Mouse (Mus musculus) MEL (cell line): ENCODE results near the gene Tmub2. TPM values are rescaled to one million over a fixed set of nuclear protein-coding genes. Genes with fewer than 3 reads are reported as not detected.

Source experiments
- DNase-seq: peaks from one replicate; pipeline ENCODE4 v3.0.0; 2011; ENCODE audit warnings: low read depth, low spot score
- H3K27ac ChIP-seq: 2 replicates; pipeline ENCODE4 v1.5.1; 2012; ENCODE audit warnings: low read depth, mild to moderate bottlenecking, control low read depth, low read length, moderate library complexity; ENCODE audit not compliant: control insufficient read depth
- H3K27me3 ChIP-seq, 2 experiments: fragments of 150-350 bp in 1 of 2; sonication (generic) in 1 of 2; 2 replicates each; pipeline ENCODE4 v1.6.1; 2012; ENCODE audit warnings: low read length in 2 of 2, mild to moderate bottlenecking in 2 of 2, improper control_type of control experiment in 1 of 2, moderate library complexity in 1 of 2; ENCODE audit not compliant: insufficient read depth in 2 of 2, control insufficient read depth in 1 of 2
- H3K36me3 ChIP-seq, 2 experiments: 2 replicates each; pipeline ENCODE4 v1.6.1; 2012 to 2014; ENCODE audit warnings: low read length in 2 of 2, improper control_type of control experiment in 1 of 2, inconsistent platforms in 1 of 2, mild to moderate bottlenecking in 1 of 2; ENCODE audit not compliant: insufficient read depth in 2 of 2, control insufficient read depth in 1 of 2
- H3K4me1 ChIP-seq, 2 experiments: fragments of 150-350 bp in 1 of 2; sonication (generic) in 1 of 2; 2 replicates each; pipeline ENCODE4 v1.6.1; 2012; ENCODE audit warnings: low read length in 2 of 2, improper control_type of control experiment in 1 of 2, mild to moderate bottlenecking in 1 of 2; ENCODE audit not compliant: insufficient read depth in 2 of 2, control insufficient read depth in 1 of 2
- H3K4me3 ChIP-seq, 2 experiments: fragments of 150-350 bp in 1 of 2; sonication (generic) in 1 of 2; 2 replicates each; pipeline ENCODE4 v1.5.1; 2012; ENCODE audit warnings: low read depth in 2 of 2, low read length in 2 of 2, mild to moderate bottlenecking in 2 of 2, moderate library complexity in 2 of 2, control low read depth in 1 of 2, improper control_type of control experiment in 1 of 2; ENCODE audit not compliant: control insufficient read depth in 1 of 2, insufficient read depth in 1 of 2
- H3K79me2 ChIP-seq: 2 replicates; pipeline ENCODE4 v1.6.1; 2012; ENCODE audit warnings: mild to moderate bottlenecking, low read length, moderate library complexity; ENCODE audit not compliant: control insufficient read depth, poor library complexity, insufficient read depth
- H3K9ac ChIP-seq: 2 replicates; pipeline ENCODE4 v1.6.1; 2012; ENCODE audit warnings: low read depth, mild to moderate bottlenecking, control low read depth, low read length, moderate library complexity; ENCODE audit not compliant: control insufficient read depth, poor library complexity, severe bottlenecking
- H3K9me3 ChIP-seq: fragments of 150-350 bp; sonication (generic); replicated peaks from 2 replicates; pipeline ENCODE4 v1.6.1; 2012; ENCODE audit warnings: mild to moderate bottlenecking, low read length, improper control_type of control experiment, moderate library complexity; ENCODE audit not compliant: insufficient read depth
- BHLHE40 ChIP-seq: IDR thresholded peaks from 2 replicates; pipeline ENCODE4 v1.6.1; 2012; ENCODE audit warnings: low read depth, mild to moderate bottlenecking, inconsistent platforms, low read length, improper control_type of control experiment, borderline replicate concordance
- CHD1 ChIP-seq: IDR thresholded peaks from 2 replicates; pipeline ENCODE4 v1.6.1; 2012; ENCODE audit warnings: low read depth, mild to moderate bottlenecking, inconsistent platforms, low read length, improper control_type of control experiment
- CHD2 ChIP-seq: IDR thresholded peaks from 2 replicates; pipeline ENCODE4 v1.6.1; 2011; ENCODE audit warnings: low read length, improper control_type of control experiment
- CTCF ChIP-seq, 3 experiments: IDR thresholded peaks in 2 of 3; conservative IDR thresholded peaks in 1 of 3; 2 replicates each; pipeline ENCODE4 v1.5.1; 2011 to 2012; ENCODE audit warnings: low read length in 3 of 3, low read depth in 2 of 3, mild to moderate bottlenecking in 2 of 3, improper control_type of control experiment in 1 of 3, inconsistent platforms in 1 of 3, mixed read lengths in 1 of 3, moderate library complexity in 1 of 3; ENCODE audit not compliant: control insufficient read depth in 1 of 3, insufficient read depth in 1 of 3, poor library complexity in 1 of 3, severe bottlenecking in 1 of 3
- EP300 ChIP-seq, 2 experiments: IDR thresholded peaks; 2 replicates each; pipeline ENCODE4 v1.6.1; 2011; ENCODE audit warnings: improper control_type of control experiment in 2 of 2, low read length in 2 of 2, low read depth in 1 of 2, mild to moderate bottlenecking in 1 of 2
- ETS1 ChIP-seq: IDR thresholded peaks from 2 replicates; pipeline ENCODE4 v1.6.1; 2012; ENCODE audit warnings: low read depth, mild to moderate bottlenecking, inconsistent platforms, low read length, improper control_type of control experiment, moderate library complexity
- GABPA ChIP-seq: IDR thresholded peaks from 2 replicates; pipeline ENCODE4 v1.6.1; 2012; ENCODE audit warnings: low read depth, mild to moderate bottlenecking, inconsistent platforms, low read length, improper control_type of control experiment, moderate library complexity
- JUND ChIP-seq: IDR thresholded peaks from 2 replicates; pipeline ENCODE4 v1.6.1; 2011; ENCODE audit warnings: low read depth, mild to moderate bottlenecking, improper control_type of control experiment, low read length
- KAT2A ChIP-seq: conservative IDR thresholded peaks from 2 replicates; pipeline ENCODE4 v1.6.1; 2012; ENCODE audit warnings: low read depth, low read length, improper control_type of control experiment, inconsistent platforms
- MAX ChIP-seq: IDR thresholded peaks from 2 replicates; pipeline ENCODE4 v1.6.1; 2011; ENCODE audit warnings: low read length, improper control_type of control experiment
- MEF2A ChIP-seq: IDR thresholded peaks from 2 replicates; pipeline ENCODE4 v1.6.1; 2014; ENCODE audit warnings: low read depth, mild to moderate bottlenecking, inconsistent platforms, low read length, improper control_type of control experiment; ENCODE audit not compliant: poor library complexity, insufficient replicate concordance, severe bottlenecking; ENCODE audit errors: extremely low read depth
- MXI1 ChIP-seq: IDR thresholded peaks from 2 replicates; pipeline ENCODE4 v1.6.1; 2011; ENCODE audit warnings: mild to moderate bottlenecking, low read depth, low read length, improper control_type of control experiment
- MYC ChIP-seq: IDR thresholded peaks from 2 replicates; pipeline ENCODE4 v1.6.1; 2011; ENCODE audit warnings: low read depth, mild to moderate bottlenecking, low read length, improper control_type of control experiment, moderate library complexity
- NELFE ChIP-seq: IDR thresholded peaks from 2 replicates; pipeline ENCODE4 v1.6.1; 2011; ENCODE audit warnings: low read depth, low read length, improper control_type of control experiment
- NRF1 ChIP-seq: IDR thresholded peaks from 2 replicates; pipeline ENCODE4 v1.6.1; 2014; ENCODE audit warnings: low read depth, mild to moderate bottlenecking, inconsistent platforms, low read length, improper control_type of control experiment, moderate library complexity; ENCODE audit not compliant: poor library complexity, insufficient read depth, severe bottlenecking
- POLR2A ChIP-seq, 2 experiments: IDR thresholded peaks; 2 replicates each; pipeline ENCODE4 v1.6.1; 2011 to 2012; ENCODE audit warnings: low read length in 2 of 2, mild to moderate bottlenecking in 2 of 2, control low read depth in 1 of 2, improper control_type of control experiment in 1 of 2, low read depth in 1 of 2, moderate library complexity in 1 of 2; ENCODE audit not compliant: control insufficient read depth in 1 of 2, insufficient read depth in 1 of 2, poor library complexity in 1 of 2
- POLR2AphosphoS2 ChIP-seq: IDR thresholded peaks from 2 replicates; pipeline ENCODE4 v1.6.1; 2011; ENCODE audit warnings: low read length, improper control_type of control experiment
- POLR2AphosphoS5 ChIP-seq: IDR thresholded peaks from 2 replicates; pipeline ENCODE4 v1.6.1; 2012; ENCODE audit warnings: low read depth, borderline replicate concordance, mild to moderate bottlenecking, inconsistent platforms, low read length, moderate library complexity, mixed read lengths
- RAD21 ChIP-seq: IDR thresholded peaks from 2 replicates; pipeline ENCODE4 v1.6.1; 2011; ENCODE audit warnings: mild to moderate bottlenecking, low read depth, low read length, improper control_type of control experiment
- RCOR1 ChIP-seq: IDR thresholded peaks from 2 replicates; pipeline ENCODE4 v1.6.1; 2012; ENCODE audit warnings: low read depth, mild to moderate bottlenecking, inconsistent platforms, low read length, improper control_type of control experiment
- SIN3A ChIP-seq: IDR thresholded peaks from 2 replicates; pipeline ENCODE4 v1.6.1; 2012; ENCODE audit warnings: low read length, improper control_type of control experiment, inconsistent platforms
- SMC3 ChIP-seq: IDR thresholded peaks from 2 replicates; pipeline ENCODE4 v1.6.1; 2011; ENCODE audit warnings: low read depth, low read length, improper control_type of control experiment
- TAL1 ChIP-seq: IDR thresholded peaks from 2 replicates; pipeline ENCODE4 v1.6.1; 2012; ENCODE audit warnings: mild to moderate bottlenecking, inconsistent platforms, low read length, moderate library complexity, mixed read lengths
- TBP ChIP-seq: IDR thresholded peaks from 2 replicates; pipeline ENCODE4 v1.8.0; 2011; ENCODE audit warnings: low read depth, low read length, improper control_type of control experiment
- USF1 ChIP-seq: IDR thresholded peaks from 2 replicates; pipeline ENCODE4 v1.6.1; 2014; ENCODE audit warnings: low read depth, mild to moderate bottlenecking, inconsistent platforms, low read length, improper control_type of control experiment, moderate library complexity
- ZC3H11A ChIP-seq: IDR thresholded peaks from 2 replicates; pipeline ENCODE4 v1.6.1; 2012; ENCODE audit warnings: low read depth, mild to moderate bottlenecking, inconsistent platforms, low read length, improper control_type of control experiment
- ZKSCAN1 ChIP-seq: IDR thresholded peaks from 2 replicates; pipeline ENCODE4 v1.6.1; 2012; ENCODE audit warnings: low read depth, mild to moderate bottlenecking, inconsistent platforms, low read length, improper control_type of control experiment, moderate library complexity
- ZMIZ1 ChIP-seq: IDR thresholded peaks from 2 replicates; pipeline ENCODE4 v1.6.1; 2012; ENCODE audit warnings: low read depth, mild to moderate bottlenecking, inconsistent platforms, low read length, improper control_type of control experiment, moderate library complexity
- ZNF384 ChIP-seq: IDR thresholded peaks from 2 replicates; pipeline ENCODE4 v1.6.1; 2012; ENCODE audit warnings: low read depth, mild to moderate bottlenecking, inconsistent platforms, low read length, improper control_type of control experiment
- polyA plus RNA-seq, 2 experiments: library from polyadenylated mRNA; stranded (reverse) in 1 of 2; unstranded in 1 of 2; fragments of >175 nt in 1 of 2; fragments of >200 nt in 1 of 2; gene quantifications; 2 replicates each; pipeline versions ENCODE4 v1.2.1 to v1.2.4; 2012; ENCODE audit warnings: low replicate concordance in 2 of 2, low read depth in 1 of 2; ENCODE audit not compliant: insufficient read length in 2 of 2, insufficient read depth in 1 of 2, missing spikeins in 1 of 2
- total RNA-seq: library from RNA; depleted of rRNA; stranded (reverse); fragments of 300-350 nt; gene quantifications from 2 replicates; pipeline ENCODE4 v1.2.3, GENCODE M21; 2012

The Tmub2 gene
- total and polyA plus RNA-seq, 3 experiments = 29.3 to 40.5 TPM; not detected in 1

DNA sequence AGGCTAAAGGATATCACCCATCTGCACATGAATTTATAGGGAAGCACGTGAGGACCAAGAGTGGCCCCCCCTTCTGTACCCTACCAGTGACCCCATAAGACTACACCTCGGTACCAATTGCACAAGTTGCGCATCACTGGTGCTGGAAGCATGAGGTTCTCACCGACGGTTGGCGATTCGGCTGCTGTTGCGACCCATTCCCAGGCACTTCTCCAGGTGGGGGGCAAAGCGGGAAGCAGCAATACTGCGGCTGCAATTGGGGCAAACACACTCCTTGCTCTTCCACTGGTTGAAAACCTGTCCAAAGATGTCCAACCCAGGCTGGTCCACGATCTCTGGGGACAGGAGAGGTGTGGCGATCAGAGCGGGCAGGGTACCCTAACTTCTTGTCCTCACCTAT, 9.2 kb downstream of the Tmub2 start (continued):
- no peak for TF ChIP-seq POLR2AphosphoS5

GRCm38 (mm10) chr11:102294416-102294815, 9.7 kb downstream of the Tmub2 start:
- no peak overlapping the region for H3K9ac ChIP-seq
- H3K4me3 ChIP-seq = no peak overlapping the region
- H3K27ac ChIP-seq = no peak overlapping the region
- no peak for DNase-seq
- H3K27me3 ChIP-seq = no peaks in the 10 kb centered on the region
- H3K36me3 ChIP-seq = peaks cover 2 to 6% of the 10 kb centered on the region in 2 experiments; a peak in 3 of 4 replicates
- H3K9me3 ChIP-seq = no peaks in the 10 kb centered on the region
- no peak for TF ChIP-seq MXI1
- TF ChIP-seq NRF1 = no peak
- TF ChIP-seq TBP = no peak
- no peak for TF ChIP-seq RCOR1
- no peak for TF ChIP-seq CTCF (IDR thresholded peaks at IDR 0.05 in 2 of 3, conservative IDR thresholded peaks at IDR 0.05 in 1 of 3; ENCODE audit: control insufficient read depth in 1 of 3, insufficient read depth in 1 of 3, low read depth in 2 of 3, low read length in 3 of 3, poor library complexity in 1 of 3, severe bottlenecking in 1 of 3)
- TF ChIP-seq KAT2A = no peak
- no peak for TF ChIP-seq POLR2A (IDR thresholded peaks at IDR 0.05; ENCODE audit: control insufficient read depth in 1 of 2, insufficient read depth in 1 of 2, low read depth in 1 of 2, low read length in 2 of 2, poor library complexity in 1 of 2)
- no peak for TF ChIP-seq GABPA
- TF ChIP-seq ETS1 = no peak
- TF ChIP-seq SIN3A = no peak
- no peak for TF ChIP-seq ZKSCAN1
- TF ChIP-seq MAX = no peak
- no peak for TF ChIP-seq MYC
- TF ChIP-seq ZNF384 = no peak
- TF ChIP-seq POLR2AphosphoS5 = no peak
- no peak for TF ChIP-seq NELFE
- no peak for TF ChIP-seq CHD2
- H3K4me1 ChIP-seq = peaks cover 0 to 10% of the 10 kb centered on the region in 2 experiments; a peak in 3 of 4 replicates
- peaks cover 24% of the 10 kb centered on the region for H3K79me2 ChIP-seq

DNA sequence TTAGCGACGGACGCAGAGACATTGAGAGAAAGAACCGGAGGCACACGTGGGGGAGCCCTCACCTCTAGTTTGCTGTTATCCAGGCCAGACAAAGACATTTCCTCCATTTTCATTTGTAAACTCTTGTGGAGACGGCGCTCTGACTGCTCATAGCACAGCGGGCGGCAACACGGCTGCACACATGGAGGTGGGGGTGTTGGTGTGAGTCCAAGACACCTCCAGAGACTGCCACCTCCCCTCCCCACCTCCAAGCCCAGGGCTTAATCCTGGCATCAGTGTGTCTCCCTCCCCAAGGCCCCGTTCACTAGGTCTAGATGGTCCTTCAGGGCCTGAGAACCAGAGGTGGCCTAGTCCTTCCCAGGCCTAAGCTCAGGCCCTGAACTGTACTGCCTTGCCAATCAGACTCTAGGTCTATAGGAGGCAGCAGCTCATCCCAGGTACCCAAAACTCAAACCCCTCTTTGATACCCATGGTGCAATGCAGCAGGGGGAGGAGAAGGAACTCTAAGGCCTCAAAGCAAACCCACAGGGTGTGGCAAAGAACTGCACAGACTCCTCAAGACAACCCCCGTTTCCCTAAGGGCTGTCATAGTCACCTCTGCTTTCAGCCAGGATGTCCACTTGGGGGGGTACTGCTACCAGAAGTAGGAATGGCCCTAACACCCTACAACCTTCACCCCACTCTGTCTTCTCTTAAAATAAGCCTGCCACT, 10.3 kb downstream of the Tmub2 start:
- peaks cover 2 to 14% of the 10 kb centered on the region in 2 experiments; a peak in 3 of 4 replicates for H3K4me1 ChIP-seq
- peak overlapping the region; percentile 77 to 84 for H3K4me3 ChIP-seq
- DNase-seq = peak; percentile 91
- TF ChIP-seq SIN3A (peak; percentile 85), ZC3H11A (no peak), TBP (peak; percentile 94), MEF2A (no peak), USF1 (no peak), TAL1 (no peak), GABPA (no peak), CHD1 (no peak), MYC (0 out of 2 replicates have a peak, but pooled peaks have one; percentile 58), POLR2AphosphoS2 (peak; percentile 83), RAD21 (peak; percentile 40), ZMIZ1 (peak; percentile 93), ZNF384 (no peak), CHD2 (no peak), MXI1 (peak; percentile 38), SMC3 (peak; percentile 49), BHLHE40 (peak; percentile 32; the same call in 1 of the 2 replicates), EP300 (IDR thresholded peaks at IDR 0.05; ENCODE audit: low read depth in 1 of 2, low read length in 2 of 2) (no peak), ETS1 (no peak), JUND (no peak)

More for the DNA sequence above, 10.3 kb downstream of the Tmub2 start:
- peaks cover 2 to 9% of the 10 kb centered on the region in 2 experiments; a peak in 3 of 4 replicates for H3K36me3 ChIP-seq
- no peaks in the 10 kb centered on the region for H3K9me3 ChIP-seq
- no peaks in the 10 kb centered on the region for H3K27me3 ChIP-seq
- H3K9ac ChIP-seq = peak overlapping the region; percentile 71
- peaks cover 24% of the 10 kb centered on the region for H3K79me2 ChIP-seq
- H3K27ac ChIP-seq = peak overlapping the region; percentile 76
